Mouse (Mus musculus) heart, embryonic 13.5 days (tissue): ENCODE results near the gene Crybb1. TPM values are rescaled to one million over a fixed set of nuclear protein-coding genes. Genes with fewer than 3 reads are reported as not detected.

Experiments used
- ATAC-seq: fragments of 200-750 bp; cut with Nextera tagmentation; 2 replicates; pipeline ENCODE4 v1.8.0; 2017; ENCODE audit warnings: moderate TSS enrichment; ENCODE audit not compliant: insufficient number of reproducible peaks, low FRiP score, low TSS enrichment; ENCODE audit errors: extremely low read depth
- H3K27ac ChIP-seq: fragments of 300-500 bp; sonication (generic); replicated peaks from 2 replicates; pipeline ENCODE4 v1.5.1; 2015; ENCODE audit warnings: moderate library complexity, mild to moderate bottlenecking, inconsistent platforms
- H3K27me3 ChIP-seq: fragments of 300-500 bp; sonication (generic); replicated peaks from 2 replicates; pipeline ENCODE4 v1.6.1; 2015; ENCODE audit warnings: mild to moderate bottlenecking, inconsistent platforms
- H3K36me3 ChIP-seq: fragments of 300-500 bp; sonication (generic); 2 replicates; pipeline ENCODE4 v1.6.1; 2015; ENCODE audit warnings: mild to moderate bottlenecking, inconsistent platforms
- H3K4me1 ChIP-seq: fragments of 300-500 bp; sonication (generic); 2 replicates; pipeline ENCODE4 v1.6.1; 2015; ENCODE audit warnings: inconsistent platforms
- H3K4me2 ChIP-seq: fragments of 300-500 bp; sonication (generic); 2 replicates; pipeline ENCODE4 v1.6.1; 2015; ENCODE audit warnings: inconsistent platforms, mild to moderate bottlenecking, moderate library complexity
- H3K4me3 ChIP-seq: fragments of 300-500 bp; sonication (generic); 2 replicates; pipeline ENCODE4 v1.5.1; 2015; ENCODE audit warnings: moderate library complexity, mild to moderate bottlenecking, inconsistent platforms
- H3K9ac ChIP-seq: fragments of 300-500 bp; sonication (generic); 2 replicates; pipeline ENCODE4 v1.6.1; 2015; ENCODE audit warnings: inconsistent platforms, mild to moderate bottlenecking, moderate library complexity
- H3K9me3 ChIP-seq: fragments of 300-500 bp; sonication (generic); 2 replicates; pipeline ENCODE4 v1.6.1; 2016; ENCODE audit warnings: inconsistent platforms
- WGBS: fragments of 180-500 bp; shearing (Covaris S2); methylation state at CpG from one replicate; pipeline ENCODE4 v1.1.7; 2015; ENCODE audit warnings: mixed read lengths; 5-methylcytosine and 5-hydroxymethylcytosine counted together
- polyA plus RNA-seq: library from polyadenylated mRNA; unstranded; fragments of >200 nt; fragmentation: Nextera tagmentation; extraction: Ambion mirVana; gene quantifications from 2 replicates; pipeline ENCODE4 v1.2.1, GENCODE M21; 2015

Crybb1 gene
- polyA plus RNA-seq, 1 experiment from 2014 or later: 2.2 TPM

- H3K4me3 ChIP-seq: peak overlapping the region; percentile 17
- WGBS: 62% methylated on average over 9 of the region's 9 CpGs
- peaks cover 77% of the 10 kb centered on the region for H3K4me1 ChIP-seq
- no peak for ATAC-seq
- peak overlapping the region; percentile 50; the same call in 1 of the 2 replicates for H3K9ac ChIP-seq
- peak overlapping the region; percentile 45 for H3K4me2 ChIP-seq
- peaks cover 4% of the 10 kb centered on the region; the same call in 1 of the 2 replicates for H3K36me3 ChIP-seq
- H3K27me3 ChIP-seq: no peaks in the 10 kb centered on the region
- no peaks in the 10 kb centered on the region for H3K9me3 ChIP-seq
- H3K27ac ChIP-seq: peak overlapping the region; percentile 61
Observed at GRCm38 (mm10) chr5:112288193-112289141, 32.9 kb downstream of the Crybb1 start.

- Histone ChIP-seq H3K9me3 (no peaks in the 10 kb centered on the region), H3K4me3 (peak overlapping the region; percentile 17), H3K4me2 (peak overlapping the region; percentile 45), H3K9ac (0 out of 2 replicates have a peak overlapping the region, but pooled peaks have one; percentile 50), H3K27ac (no peak overlapping the region), H3K4me1 (peaks cover 76% of the 10 kb centered on the region), H3K36me3 (peaks cover 4% of the 10 kb centered on the region; the same call in 1 of the 2 replicates), H3K27me3 (no peaks in the 10 kb centered on the region)
- 54% methylated on average over 8 of the region's 8 CpGs for WGBS
- no peak for ATAC-seq
Observed at GRCm38 (mm10) chr5:112289236-112289635, 33.6 kb downstream of the Crybb1 start.

GRCm38 (mm10) chr5:112289819-112290535, 34.4 kb downstream of the Crybb1 start:
- no peaks in the 10 kb centered on the region for H3K27me3 ChIP-seq
- no peaks in the 10 kb centered on the region for H3K9me3 ChIP-seq
- no peak overlapping the region for H3K27ac ChIP-seq
- ATAC-seq: no peak
- H3K4me2 ChIP-seq: peak overlapping the region; percentile 45
- H3K36me3 ChIP-seq: peaks cover 4% of the 10 kb centered on the region; the same call in 1 of the 2 replicates
- peak overlapping the region; percentile 17 for H3K4me3 ChIP-seq
- H3K4me1 ChIP-seq: peaks cover 76% of the 10 kb centered on the region
- 0 out of 2 replicates have a peak overlapping the region, but pooled peaks have one; percentile 40 for H3K9ac ChIP-seq
- WGBS: 86% methylated on average over 16 of the region's 16 CpGs

GRCm38 (mm10) chr5:112290536-112290880, 34.9 kb downstream of the Crybb1 start:
- no peak for ATAC-seq
- Histone ChIP-seq H3K27me3 (no peaks in the 10 kb centered on the region), H3K4me3 (no peak overlapping the region), H3K9ac (no peak overlapping the region), H3K27ac (no peak overlapping the region), H3K9me3 (no peaks in the 10 kb centered on the region), H3K36me3 (peaks cover 4% of the 10 kb centered on the region; the same call in 1 of the 2 replicates), H3K4me2 (peak overlapping the region; percentile 7), H3K4me1 (peaks cover 76% of the 10 kb centered on the region)
- WGBS: 83% methylated on average over 8 of the region's 8 CpGs

- H3K36me3 ChIP-seq: no peaks in the 10 kb centered on the region
- H3K4me2 ChIP-seq: no peak overlapping the region
- no peak overlapping the region for H3K4me3 ChIP-seq
- H3K9me3 ChIP-seq: no peaks in the 10 kb centered on the region
- ATAC-seq: no peak
- H3K27me3 ChIP-seq: no peaks in the 10 kb centered on the region
- H3K27ac ChIP-seq: no peak overlapping the region
- WGBS: 91% methylated on average over 5 of the region's 5 CpGs
- no peak overlapping the region for H3K9ac ChIP-seq
- H3K4me1 ChIP-seq: peaks cover 79% of the 10 kb centered on the region
Observed at GRCm38 (mm10) chr5:112291866-112292265, 36.3 kb downstream of the Crybb1 start.

GRCm38 (mm10) chr5:112292343-112292980, 36.8 kb downstream of the Crybb1 start:
- 75% methylated on average over 17 of the region's 17 CpGs for WGBS
- Histone ChIP-seq H3K4me3 (no peak overlapping the region), H3K9me3 (no peaks in the 10 kb centered on the region), H3K4me1 (peaks cover 79% of the 10 kb centered on the region), H3K36me3 (no peaks in the 10 kb centered on the region), H3K4me2 (no peak overlapping the region), H3K27ac (no peak overlapping the region), H3K27me3 (no peaks in the 10 kb centered on the region), H3K9ac (no peak overlapping the region)
- no peak for ATAC-seq

GRCm38 (mm10) chr5:112293800-112294199, 38.2 kb downstream of the Crybb1 start:
- Histone ChIP-seq H3K4me1 (peaks cover 79% of the 10 kb centered on the region), H3K27me3 (no peaks in the 10 kb centered on the region), H3K9me3 (no peaks in the 10 kb centered on the region), H3K4me2 (no peak overlapping the region), H3K36me3 (no peaks in the 10 kb centered on the region), H3K4me3 (no peak overlapping the region), H3K9ac (no peak overlapping the region), H3K27ac (no peak overlapping the region)
- 57% methylated on average over 2 of the region's 2 CpGs for WGBS
- ATAC-seq: no peak

- H3K4me3 ChIP-seq: no peak overlapping the region
- H3K4me2 ChIP-seq: no peak overlapping the region
- 73% methylated on average over 4 of the region's 4 CpGs for WGBS
- no peak overlapping the region for H3K9ac ChIP-seq
- H3K27ac ChIP-seq: 0 out of 2 replicates have a peak overlapping the region, but pooled peaks have one; percentile 36
- H3K36me3 ChIP-seq: no peaks in the 10 kb centered on the region
- no peak for ATAC-seq
- no peaks in the 10 kb centered on the region for H3K9me3 ChIP-seq
- peaks cover 81% of the 10 kb centered on the region for H3K4me1 ChIP-seq
- H3K27me3 ChIP-seq: no peaks in the 10 kb centered on the region
Observed at GRCm38 (mm10) chr5:112294696-112295095, 39.1 kb downstream of the Crybb1 start.

GRCm38 (mm10) chr5:112295162-112295561, 39.5 kb downstream of the Crybb1 start:
- Histone ChIP-seq H3K27me3 (no peaks in the 10 kb centered on the region), H3K9ac (no peak overlapping the region), H3K4me1 (peaks cover 83% of the 10 kb centered on the region), H3K4me3 (no peak overlapping the region), H3K9me3 (no peaks in the 10 kb centered on the region), H3K36me3 (no peaks in the 10 kb centered on the region), H3K27ac (no peak overlapping the region), H3K4me2 (no peak overlapping the region)
- ATAC-seq: no peak
- 33% methylated on average over 8 of the region's 8 CpGs for WGBS

GRCm38 (mm10) chr5:112295564-112295963, 39.9 kb downstream of the Crybb1 start:
- Histone ChIP-seq H3K36me3 (no peaks in the 10 kb centered on the region), H3K27me3 (no peaks in the 10 kb centered on the region), H3K4me3 (no peak overlapping the region), H3K9me3 (no peaks in the 10 kb centered on the region), H3K9ac (no peak overlapping the region), H3K27ac (no peak overlapping the region), H3K4me2 (no peak overlapping the region), H3K4me1 (peaks cover 87% of the 10 kb centered on the region)
- WGBS: 65% methylated on average over 8 of the region's 8 CpGs
- no peak for ATAC-seq
